Mouse (Mus musculus) CD4-positive, CD25-positive, alpha-beta regulatory T cell, adult 4 months (primary cell): ENCODE results near the gene Scgb2b15. TPM values are rescaled to one million over a fixed set of nuclear protein-coding genes. Genes with fewer than 3 reads are reported as not detected.
"Not testable (repeated sequence)": the region's sequence is repeated elsewhere in the genome, so short reads cannot be mapped to it uniquely, and the experiment has no call there.

ENCODE experiments used
- ATAC-seq: one replicate; pipeline ENCODE4 v1.8.0; 2017
- polyA plus RNA-seq, 2 experiments: library from polyadenylated mRNA; unstranded; fragments of 100-300 nt; shearing (Covaris generic); gene quantifications; one replicate each; pipeline ENCODE4 v1.2.1; 2017

Scgb2b15 gene
- not detected for polyA plus RNA-seq

DNA sequence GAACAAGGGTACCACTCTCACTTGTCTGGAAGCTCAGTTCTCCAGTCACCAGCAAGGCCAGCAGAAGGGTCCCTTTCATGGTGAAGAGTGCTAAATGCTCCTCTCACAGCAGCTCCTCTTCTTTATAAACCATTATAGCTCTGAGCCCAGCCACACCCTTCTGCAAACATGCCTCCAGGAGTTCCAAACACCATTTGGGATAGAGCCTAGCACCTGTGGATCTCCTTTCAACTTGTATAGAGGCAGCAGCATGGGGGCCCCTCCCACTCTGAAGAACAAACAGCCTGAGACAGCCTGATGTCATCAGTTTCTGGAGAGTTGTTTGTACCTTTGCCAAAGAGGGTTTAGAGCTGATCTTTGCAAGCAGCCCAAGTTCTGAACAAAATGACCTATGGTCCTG, at the start of gene Scgb2b15:
Gene Scgb2b15 (minus strand): TSS at position 101 of the 400 bp plus-strand sequence.
- not testable (repeated sequence) for ATAC-seq

- ATAC-seq = not testable (repeated sequence)
Observed at GRCm38 (mm10) chr7:32836254-32836653, 6.8 kb upstream of the Scgb2b15 start, which contains the start of gene Scgb1b15. Gene Scgb1b15 (plus strand): TSS chr7:32836554.

Other genes starting within 250 kb of the Scgb2b15 start
- gene Scgb1b15, start 6.9 kb upstream of the Scgb2b15 start, polyA plus RNA-seq = not detected
- gene Scgb2b17, start 226.9 kb upstream of the Scgb2b15 start, polyA plus RNA-seq = not detected
- gene Scgb1b17, start 233.8 kb upstream of the Scgb2b15 start, polyA plus RNA-seq = not detected